Mouse (Mus musculus): ENCODE results near the gene Hnrnph3. TPM values are rescaled to one million over a fixed set of nuclear protein-coding genes. Genes with fewer than 3 reads are reported as not detected.

Gene Hnrnph3
- polyA plus RNA-seq, 1 experiment from 2014 or later: 138 TPM

GRCm38 (mm10) chr10:62980039-62980954, 43.7 kb downstream of the Hnrnph3 start, which contains the start of gene Rufy2:
Rufy2 (plus strand) TSS chr10:62980223.
- H3K9me3 ChIP-seq: no peaks in the 10 kb centered on the region
- ATAC-seq (ENCODE audit: insufficient number of reproducible peaks, insufficient read depth, low FRiP score, low TSS enrichment, low read depth): peak; percentile 82
- peaks cover 10% of the 10 kb centered on the region for H3K4me1 ChIP-seq
- peak within 1 kb of the TSS; percentile 55 for H3K27ac ChIP-seq
- peak within 1 kb of the TSS; percentile 90 for H3K9ac ChIP-seq
- WGBS: under 1% methylated on average over 72 of the region's 77 CpGs
- H3K36me3 ChIP-seq: peaks cover 29% of the 10 kb centered on the region
- no peaks in the 10 kb centered on the region for H3K27me3 ChIP-seq
- peak within 1 kb of the TSS; percentile 95 for H3K4me3 ChIP-seq
- peak within 1 kb of the TSS; percentile 67 for H3K4me2 ChIP-seq

- Histone ChIP-seq H3K9ac (peak overlapping the region; percentile 90), H3K27ac (no peak overlapping the region), H3K9me3 (no peaks in the 10 kb centered on the region), H3K36me3 (peaks cover 24% of the 10 kb centered on the region), H3K4me1 (peaks cover 10% of the 10 kb centered on the region), H3K4me2 (peak overlapping the region; percentile 67), H3K27me3 (no peaks in the 10 kb centered on the region), H3K4me3 (peak overlapping the region; percentile 95)
- no peak for ATAC-seq (ENCODE audit: insufficient number of reproducible peaks, insufficient read depth, low FRiP score, low TSS enrichment, low read depth)
- WGBS: 7% methylated on average over 10 of the region's 10 CpGs
Measured at GRCm38 (mm10) chr10:62979667-62980038, 44.4 kb downstream of the Hnrnph3 start.

- no peak overlapping the region for H3K4me2 ChIP-seq
- H3K9me3 ChIP-seq: no peaks in the 10 kb centered on the region
- H3K4me3 ChIP-seq: no peak overlapping the region
- H3K9ac ChIP-seq: no peak overlapping the region
- 61% methylated on average over 16 of the region's 16 CpGs for WGBS
- no peaks in the 10 kb centered on the region for H3K4me1 ChIP-seq
- peaks cover 49% of the 10 kb centered on the region for H3K36me3 ChIP-seq
- no peaks in the 10 kb centered on the region for H3K27me3 ChIP-seq
- no peak for ATAC-seq (ENCODE audit: insufficient number of reproducible peaks, insufficient read depth, low FRiP score, low TSS enrichment, low read depth)
- no peak overlapping the region for H3K27ac ChIP-seq
Measured at GRCm38 (mm10) chr10:62971821-62972220, 52.2 kb downstream of the Hnrnph3 start.

GRCm38 (mm10) chr10:62966291-62966690, 57.7 kb downstream of the Hnrnph3 start:
- Histone ChIP-seq H3K9me3 (no peaks in the 10 kb centered on the region), H3K4me1 (no peaks in the 10 kb centered on the region), H3K4me2 (no peak overlapping the region), H3K27ac (no peak overlapping the region), H3K4me3 (no peak overlapping the region), H3K9ac (no peak overlapping the region), H3K36me3 (peaks cover 79% of the 10 kb centered on the region), H3K27me3 (no peaks in the 10 kb centered on the region)
- no peak for ATAC-seq (ENCODE audit: insufficient number of reproducible peaks, insufficient read depth, low FRiP score, low TSS enrichment, low read depth)
- 94% methylated on average over 15 of the region's 15 CpGs for WGBS

GRCm38 (mm10) chr10:62965796-62966195, 58.2 kb downstream of the Hnrnph3 start:
- Histone ChIP-seq H3K27ac (no peak overlapping the region), H3K9me3 (no peaks in the 10 kb centered on the region), H3K4me1 (no peaks in the 10 kb centered on the region), H3K4me3 (no peak overlapping the region), H3K4me2 (no peak overlapping the region), H3K36me3 (peaks cover 84% of the 10 kb centered on the region), H3K9ac (no peak overlapping the region), H3K27me3 (no peaks in the 10 kb centered on the region)
- no peak for ATAC-seq (ENCODE audit: insufficient number of reproducible peaks, insufficient read depth, low FRiP score, low TSS enrichment, low read depth)
- WGBS: 92% methylated on average over 11 of the region's 11 CpGs

Other genes with a start within 250 kb of the Hnrnph3 start
- gene Ccar1, start 231.9 kb downstream of the Hnrnph3 start, polyA plus RNA-seq (2015; fragmentation: Nextera tagmentation; extraction: Ambion mirVana): 130 and 147 TPM in 2 replicates
- gene Tet1, start 115.2 kb downstream of the Hnrnph3 start, polyA plus RNA-seq (2015; fragmentation: Nextera tagmentation; extraction: Ambion mirVana): 26.6 and 30.4 TPM in 2 replicates
- gene Slc25a16, start 103.6 kb downstream of the Hnrnph3 start, polyA plus RNA-seq (2015; fragmentation: Nextera tagmentation; extraction: Ambion mirVana): 11.1 and 11.5 TPM in 2 replicates
- 18.7 and 19.4 TPM in 2 replicates for gene Dna2, start 77.2 kb downstream of the Hnrnph3 start, polyA plus RNA-seq (2015; fragmentation: Nextera tagmentation; extraction: Ambion mirVana)
- gene Rufy2, start 44.0 kb downstream of the Hnrnph3 start, polyA plus RNA-seq (2015; fragmentation: Nextera tagmentation; extraction: Ambion mirVana): 35.3 and 42.6 TPM in 2 replicates
- gene Pbld2, start 98 bp upstream of the Hnrnph3 start, polyA plus RNA-seq (2015; fragmentation: Nextera tagmentation; extraction: Ambion mirVana): 1.0 and 1.1 TPM in 2 replicates
- 1.8 and 1.9 TPM in 2 replicates for gene Pbld1, start 35.9 kb upstream of the Hnrnph3 start, polyA plus RNA-seq (2015; fragmentation: Nextera tagmentation; extraction: Ambion mirVana)
- not detected in 2 replicates for gene Atoh7, start 75.4 kb upstream of the Hnrnph3 start, polyA plus RNA-seq (2015; fragmentation: Nextera tagmentation; extraction: Ambion mirVana)
- 0.14 and 0.18 TPM in 2 replicates for gene Mypn, start 179.7 kb upstream of the Hnrnph3 start, polyA plus RNA-seq (2015; fragmentation: Nextera tagmentation; extraction: Ambion mirVana)
- 39.7 and 40.8 TPM in 2 replicates for gene Herc4, start 219.6 kb upstream of the Hnrnph3 start, polyA plus RNA-seq (2015; fragmentation: Nextera tagmentation; extraction: Ambion mirVana)